Mouse (Mus musculus): ENCODE data around the gene Zfp367. TPM values are rescaled to one million over a fixed set of nuclear protein-coding genes. Genes with fewer than 3 reads are reported as not detected.
A peak's percentile ranks its signal among the peaks of the same experiment; 100 is the strongest.

The Zfp367 gene
- total RNA-seq, 1 experiment from 2014 or later = 71.5 TPM

- ATAC-seq (replicated peaks; ENCODE audit: low read depth, poor library complexity, severe bottlenecking) = no peak
These were observed 4.0 kb upstream of the Zfp367 start for GRCm38 (mm10) chr13:64156966-64157365.

GRCm38 (mm10) chr13:64155171-64155571 is 2.2 kb upstream of the Zfp367 start:
- ATAC-seq (replicated peaks; ENCODE audit: low read depth, poor library complexity, severe bottlenecking) = no peak

- no peak for ATAC-seq (replicated peaks; ENCODE audit: low read depth, poor library complexity, severe bottlenecking)
These were observed 1.6 kb upstream of the Zfp367 start for GRCm38 (mm10) chr13:64154651-64155050.

- ATAC-seq (replicated peaks; ENCODE audit: low read depth, poor library complexity, severe bottlenecking) = no peak; the same call in 1 of the 2 replicates
These were observed 807 bp upstream of the Zfp367 start for GRCm38 (mm10) chr13:64153751-64154267.

GRCm38 (mm10) chr13:64152671-64153082 is 325 bp downstream of the Zfp367 start:
- no peak for ATAC-seq (replicated peaks; ENCODE audit: low read depth, poor library complexity, severe bottlenecking)

GRCm38 (mm10) chr13:64152241-64152669 is 747 bp downstream of the Zfp367 start:
- peak; percentile 34 for ATAC-seq (replicated peaks; ENCODE audit: low read depth, poor library complexity, severe bottlenecking)

- no peak for ATAC-seq (replicated peaks; ENCODE audit: low read depth, poor library complexity, severe bottlenecking)
These were observed 2.9 kb downstream of the Zfp367 start for GRCm38 (mm10) chr13:64150121-64150520.

- peak; percentile 71 for ATAC-seq (replicated peaks; ENCODE audit: low read depth, poor library complexity, severe bottlenecking)
These were observed 23.2 kb downstream of the Zfp367 start for GRCm38 (mm10) chr13:64129616-64130375.

- ATAC-seq (replicated peaks; ENCODE audit: low read depth, poor library complexity, severe bottlenecking) = peak; percentile 76
These were observed 24.0 kb downstream of the Zfp367 start, which contains the start of gene Slc35d2 for GRCm38 (mm10) chr13:64128858-64129615. Gene Slc35d2, minus strand, starts transcription at chr13:64129368.

GRCm38 (mm10) chr13:64126316-64126715 is 26.7 kb downstream of the Zfp367 start:
- no peak for ATAC-seq (replicated peaks; ENCODE audit: low read depth, poor library complexity, severe bottlenecking)

GRCm38 (mm10) chr13:64124886-64125285 is 28.1 kb downstream of the Zfp367 start:
- ATAC-seq (replicated peaks; ENCODE audit: low read depth, poor library complexity, severe bottlenecking) = no peak

GRCm38 (mm10) chr13:64123491-64124188 is 29.4 kb downstream of the Zfp367 start:
- no peak for ATAC-seq (replicated peaks; ENCODE audit: low read depth, poor library complexity, severe bottlenecking)

GRCm38 (mm10) chr13:64120760-64121159 is 32.2 kb downstream of the Zfp367 start:
- peak; percentile 51 for ATAC-seq (replicated peaks; ENCODE audit: low read depth, poor library complexity, severe bottlenecking)

GRCm38 (mm10) chr13:64117442-64117841 is 35.6 kb downstream of the Zfp367 start:
- ATAC-seq (replicated peaks; ENCODE audit: low read depth, poor library complexity, severe bottlenecking) = no peak

GRCm38 (mm10) chr13:64110421-64110820 is 42.6 kb downstream of the Zfp367 start:
- ATAC-seq (replicated peaks; ENCODE audit: low read depth, poor library complexity, severe bottlenecking) = no peak

- ATAC-seq (replicated peaks; ENCODE audit: low read depth, poor library complexity, severe bottlenecking) = peak; percentile 67
These were observed 44.6 kb downstream of the Zfp367 start for GRCm38 (mm10) chr13:64108381-64108850.

GRCm38 (mm10) chr13:64107535-64107934 is 45.5 kb downstream of the Zfp367 start:
- peak; percentile 53 for ATAC-seq (replicated peaks; ENCODE audit: low read depth, poor library complexity, severe bottlenecking)

GRCm38 (mm10) chr13:64107105-64107504 is 45.9 kb downstream of the Zfp367 start:
- ATAC-seq (replicated peaks; ENCODE audit: low read depth, poor library complexity, severe bottlenecking) = no peak

GRCm38 (mm10) chr13:64105690-64106089 is 47.3 kb downstream of the Zfp367 start:
- no peak for ATAC-seq (replicated peaks; ENCODE audit: low read depth, poor library complexity, severe bottlenecking)

GRCm38 (mm10) chr13:64100186-64100585 is 52.8 kb downstream of the Zfp367 start:
- ATAC-seq (replicated peaks; ENCODE audit: low read depth, poor library complexity, severe bottlenecking) = peak; percentile 70

Measured in common myeloid progenitor, adult 5-6 weeks (primary cell).